Mouse (Mus musculus): Measurements from ENCODE around the gene Mettl21a. TPM values are rescaled to one million over a fixed set of nuclear protein-coding genes. Genes with fewer than 3 reads are reported as not detected.

Mettl21a gene
- polyA plus RNA-seq, 1 experiment from 2014 or later: 13.0 TPM

- Histone ChIP-seq H3K9me3 (ENCODE audit: low read length) (no peaks in the 10 kb centered on the region), H3K27me3 (replicated peaks; ENCODE audit: insufficient read depth, low read length) (no peaks in the 10 kb centered on the region), H3K4me1 (ENCODE audit: insufficient read depth, low read depth, low read length) (peaks cover 5% of the 10 kb centered on the region; the same call in 1 of the 2 replicates), H3K4me2 (replicated peaks; ENCODE audit: low read depth, low read length) (peak overlapping the region; percentile 81), H3K9ac (replicated peaks; ENCODE audit: low read depth) (peak overlapping the region; percentile 59), H3K27ac (ENCODE audit: low read length) (peak overlapping the region; percentile 93), H3K36me3 (ENCODE audit: insufficient read depth, low read length) (0 out of 2 replicates have a peak, but pooled peaks cover 3% of the 10 kb centered on the region), H3K4me3 (ENCODE audit: low read depth, low read length) (peak overlapping the region; percentile 72)
- 2% methylated on average over 8 of the region's 8 CpGs for WGBS
- peak; percentile 29 for DNase-seq (ENCODE audit: low spot score)
- TF ChIP-seq EP300 (IDR thresholded peaks at IDR 0.05): no peak
- TF ChIP-seq CTCF (IDR thresholded peaks at IDR 0.05): no peak
- ATAC-seq: no peak
These were observed 536 bp downstream of the Mettl21a start for GRCm38 (mm10) chr1:64616531-64616880.

- ATAC-seq (no peak), DNase-seq (ENCODE audit: low spot score) (no peak)
- Histone ChIP-seq H3K4me2 (replicated peaks; ENCODE audit: low read depth, low read length) (peak overlapping the region; percentile 81), H3K9me3 (ENCODE audit: low read length) (no peaks in the 10 kb centered on the region), H3K36me3 (ENCODE audit: insufficient read depth, low read length) (0 out of 2 replicates have a peak, but pooled peaks cover 3% of the 10 kb centered on the region), H3K4me1 (ENCODE audit: insufficient read depth, low read depth, low read length) (peaks cover 5% of the 10 kb centered on the region; the same call in 1 of the 2 replicates), H3K27ac (ENCODE audit: low read length) (no peak overlapping the region), H3K27me3 (replicated peaks; ENCODE audit: insufficient read depth, low read length) (no peaks in the 10 kb centered on the region), H3K9ac (replicated peaks; ENCODE audit: low read depth) (no peak overlapping the region), H3K4me3 (ENCODE audit: low read depth, low read length) (no peak overlapping the region; the same call in 1 of the 2 replicates)
- TF ChIP-seq EP300 (IDR thresholded peaks at IDR 0.05) (no peak), CTCF (IDR thresholded peaks at IDR 0.05) (no peak)
- 59% methylated on average over 6 of the region's 6 CpGs for WGBS
These were observed 966 bp downstream of the Mettl21a start for GRCm38 (mm10) chr1:64616076-64616475.

- DNase-seq (ENCODE audit: low spot score) (no peak), ATAC-seq (no peak)
- Histone ChIP-seq H3K36me3 (ENCODE audit: insufficient read depth, low read length) (0 out of 2 replicates have a peak, but pooled peaks cover 3% of the 10 kb centered on the region), H3K9me3 (ENCODE audit: low read length) (no peaks in the 10 kb centered on the region), H3K4me1 (ENCODE audit: insufficient read depth, low read depth, low read length) (peaks cover 5% of the 10 kb centered on the region; the same call in 1 of the 2 replicates), H3K4me3 (ENCODE audit: low read depth, low read length) (no peak overlapping the region), H3K27ac (ENCODE audit: low read length) (no peak overlapping the region), H3K4me2 (replicated peaks; ENCODE audit: low read depth, low read length) (no peak overlapping the region), H3K9ac (replicated peaks; ENCODE audit: low read depth) (no peak overlapping the region), H3K27me3 (replicated peaks; ENCODE audit: insufficient read depth, low read length) (no peaks in the 10 kb centered on the region)
- TF ChIP-seq EP300 (IDR thresholded peaks at IDR 0.05) (no peak), CTCF (IDR thresholded peaks at IDR 0.05) (no peak)
- 81% methylated on average over 11 of the region's 11 CpGs for WGBS
These were observed 1.5 kb downstream of the Mettl21a start for GRCm38 (mm10) chr1:64615531-64615991.

GRCm38 (mm10) chr1:64614801-64615345 lies 2.2 kb downstream of the Mettl21a start:
- no peak overlapping the region for H3K9ac ChIP-seq (replicated peaks; ENCODE audit: low read depth)
- no peak overlapping the region for H3K27ac ChIP-seq (ENCODE audit: low read length)
- H3K36me3 ChIP-seq (ENCODE audit: insufficient read depth, low read length): 0 out of 2 replicates have a peak, but pooled peaks cover 3% of the 10 kb centered on the region
- no peak for ATAC-seq
- DNase-seq (ENCODE audit: low spot score): no peak
- no peak overlapping the region for H3K4me3 ChIP-seq (ENCODE audit: low read depth, low read length)
- no peaks in the 10 kb centered on the region for H3K27me3 ChIP-seq (replicated peaks; ENCODE audit: insufficient read depth, low read length)
- no peaks in the 10 kb centered on the region for H3K9me3 ChIP-seq (ENCODE audit: low read length)
- H3K4me1 ChIP-seq (ENCODE audit: insufficient read depth, low read depth, low read length): peaks cover 5% of the 10 kb centered on the region; the same call in 1 of the 2 replicates
- TF ChIP-seq EP300 (IDR thresholded peaks at IDR 0.05): no peak
- no peak for TF ChIP-seq CTCF (IDR thresholded peaks at IDR 0.05)
- H3K4me2 ChIP-seq (replicated peaks; ENCODE audit: low read depth, low read length): no peak overlapping the region
- 79% methylated on average over 10 of the region's 10 CpGs for WGBS

- Histone ChIP-seq H3K27me3 (replicated peaks; ENCODE audit: insufficient read depth, low read length) (no peaks in the 10 kb centered on the region), H3K4me1 (ENCODE audit: insufficient read depth, low read depth, low read length) (peaks cover 5% of the 10 kb centered on the region; the same call in 1 of the 2 replicates), H3K27ac (ENCODE audit: low read length) (no peak overlapping the region), H3K9me3 (ENCODE audit: low read length) (no peaks in the 10 kb centered on the region), H3K9ac (replicated peaks; ENCODE audit: low read depth) (no peak overlapping the region), H3K4me3 (ENCODE audit: low read depth, low read length) (no peak overlapping the region), H3K4me2 (replicated peaks; ENCODE audit: low read depth, low read length) (no peak overlapping the region), H3K36me3 (ENCODE audit: insufficient read depth, low read length) (0 out of 2 replicates have a peak, but pooled peaks cover 3% of the 10 kb centered on the region)
- no peak for TF ChIP-seq EP300 (IDR thresholded peaks at IDR 0.05)
- no peak for TF ChIP-seq CTCF (IDR thresholded peaks at IDR 0.05)
- WGBS: 74% methylated on average over 9 of the region's 9 CpGs
- DNase-seq (ENCODE audit: low spot score) (no peak), ATAC-seq (no peak)
These were observed 2.7 kb downstream of the Mettl21a start for GRCm38 (mm10) chr1:64614311-64614710.

- DNase-seq (ENCODE audit: low spot score): no peak
- no peak overlapping the region for H3K4me2 ChIP-seq (replicated peaks; ENCODE audit: low read depth, low read length)
- H3K36me3 ChIP-seq (ENCODE audit: insufficient read depth, low read length): 0 out of 2 replicates have a peak, but pooled peaks cover 3% of the 10 kb centered on the region
- no peaks in the 10 kb centered on the region for H3K27me3 ChIP-seq (replicated peaks; ENCODE audit: insufficient read depth, low read length)
- H3K4me3 ChIP-seq (ENCODE audit: low read depth, low read length): no peak overlapping the region
- ATAC-seq: no peak
- no peak for TF ChIP-seq CTCF (IDR thresholded peaks at IDR 0.05)
- no peak for TF ChIP-seq EP300 (IDR thresholded peaks at IDR 0.05)
- no peaks in the 10 kb centered on the region for H3K9me3 ChIP-seq (ENCODE audit: low read length)
- H3K27ac ChIP-seq (ENCODE audit: low read length): no peak overlapping the region
- H3K4me1 ChIP-seq (ENCODE audit: insufficient read depth, low read depth, low read length): no peaks in the 10 kb centered on the region
- H3K9ac ChIP-seq (replicated peaks; ENCODE audit: low read depth): no peak overlapping the region
- WGBS: 72% methylated on average over 9 of the region's 9 CpGs
These were observed 7.1 kb downstream of the Mettl21a start for GRCm38 (mm10) chr1:64609976-64610375.
